Mouse (Mus musculus): ENCODE measurements around the gene Olfr666. TPM values are rescaled to one million over a fixed set of nuclear protein-coding genes. Genes with fewer than 3 reads are reported as not detected.
"Not testable (repeated sequence)": the region's sequence is repeated elsewhere in the genome, so short reads cannot be mapped to it uniquely, and the experiment has no call there.

Olfr666 gene
- polyA plus RNA-seq, 1 experiment from 2014 or later = not detected

DNA sequence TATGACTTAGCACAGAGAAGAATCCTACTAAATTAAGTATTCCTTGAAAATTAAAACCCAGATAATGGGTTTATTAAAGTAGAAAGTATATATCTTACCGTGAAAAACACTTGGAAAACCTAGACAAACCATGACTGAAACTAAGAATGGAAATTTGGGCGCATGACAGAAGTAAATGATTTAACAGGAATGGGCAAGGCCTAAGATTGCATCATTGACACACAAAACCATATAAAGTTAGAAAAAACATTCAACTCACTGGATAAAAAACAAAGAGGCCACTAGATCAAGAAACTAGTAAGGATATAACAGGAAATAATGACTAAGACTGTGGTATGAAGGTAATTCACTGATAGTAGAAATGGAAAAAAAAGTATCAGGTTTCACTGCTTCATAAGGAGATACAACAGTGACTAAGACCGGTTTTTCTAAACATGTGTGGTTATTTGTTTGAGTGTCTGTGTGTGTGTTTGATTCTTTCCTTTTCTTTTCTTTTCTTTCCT lies 40.5 kb downstream of the Olfr666 start:
- Histone ChIP-seq H3K4me1 (ENCODE audit: control insufficient read depth, insufficient read depth, low read length) (no peaks in the 10 kb centered on the region), H3K27me3 (ENCODE audit: control insufficient read depth, insufficient read depth, low read length) (no peaks in the 10 kb centered on the region), H3K27ac (replicated peaks; ENCODE audit: low read depth, low read length) (no peak overlapping the region), H3K36me3 (replicated peaks; ENCODE audit: control insufficient read depth, insufficient read depth, low read depth, low read length) (no peaks in the 10 kb centered on the region), H3K9ac (replicated peaks; ENCODE audit: low read length) (no peak overlapping the region), H3K4me3 (ENCODE audit: low read depth, low read length) (no peak overlapping the region), H3K4me2 (ENCODE audit: low read depth, low read length) (no peak overlapping the region), H3K9me3 (replicated peaks; ENCODE audit: control insufficient read depth, low read length) (no peaks in the 10 kb centered on the region)
- WGBS = 86% methylated on average over 3 of the region's 3 CpGs
- ATAC-seq (replicated peaks; ENCODE audit: insufficient number of reproducible peaks, low FRiP score, low TSS enrichment, low read depth) = no peak
- no peak for DNase-seq (ENCODE audit: low spot score)

DNA sequence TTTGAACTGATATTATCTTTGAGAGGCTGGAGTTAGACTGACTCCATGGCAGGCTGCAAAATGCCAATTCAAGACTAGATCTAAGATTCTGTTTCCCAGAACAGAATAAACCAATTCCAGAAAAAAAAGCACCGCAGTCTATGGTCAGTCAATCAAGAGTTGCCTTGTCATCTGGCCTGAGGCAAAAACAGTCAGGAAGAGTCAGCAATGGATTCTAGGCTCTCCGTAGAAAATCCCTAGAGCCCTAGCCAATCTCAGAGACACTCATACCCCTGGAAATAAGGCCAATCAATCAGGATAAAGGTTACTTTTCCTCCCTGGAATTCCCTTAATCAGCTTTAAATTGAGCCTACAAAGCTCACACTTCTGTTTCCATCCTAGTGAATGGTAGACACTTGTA lies 44.2 kb downstream of the Olfr666 start:
- DNase-seq (ENCODE audit: low spot score); H3K4me3 ChIP-seq (ENCODE audit: low read depth, low read length); H3K4me1 ChIP-seq (ENCODE audit: control insufficient read depth, insufficient read depth, low read length); ATAC-seq (replicated peaks; ENCODE audit: insufficient number of reproducible peaks, low FRiP score, low TSS enrichment, low read depth); H3K36me3 ChIP-seq (replicated peaks; ENCODE audit: control insufficient read depth, insufficient read depth, low read depth, low read length); H3K9me3 ChIP-seq (replicated peaks; ENCODE audit: control insufficient read depth, low read length); H3K27ac ChIP-seq (replicated peaks; ENCODE audit: low read depth, low read length); H3K4me2 ChIP-seq (ENCODE audit: low read depth, low read length); H3K9ac ChIP-seq (replicated peaks; ENCODE audit: low read length); H3K27me3 ChIP-seq (ENCODE audit: control insufficient read depth, insufficient read depth, low read length): not testable (repeated sequence)
- 35% methylated on average over 2 of the region's 2 CpGs for WGBS

DNA sequence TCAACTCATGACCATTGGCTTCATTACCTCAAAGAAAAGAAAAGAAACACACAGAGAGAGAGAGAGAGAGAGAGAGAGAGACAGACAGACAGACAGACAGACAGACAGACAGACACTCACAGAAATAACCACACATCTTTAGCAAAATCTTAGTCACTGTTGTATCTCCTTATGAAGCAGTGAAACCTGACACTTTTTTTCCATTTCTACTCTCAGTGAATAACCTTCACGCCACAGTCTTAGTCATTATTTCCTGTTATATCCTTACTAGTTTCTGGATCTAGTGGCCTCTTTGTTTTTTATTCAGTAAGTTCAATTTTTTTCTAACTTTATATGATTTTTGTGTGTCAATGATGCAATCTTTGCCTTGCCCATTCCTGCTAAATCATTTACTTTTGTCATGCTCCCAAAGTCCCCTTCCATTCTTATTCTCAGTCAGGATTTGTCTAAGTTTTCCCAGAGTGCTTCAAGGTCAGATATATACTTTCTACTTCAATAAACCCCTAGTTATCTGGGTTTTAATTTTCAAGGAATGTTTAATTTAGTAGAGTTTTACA lies 51.9 kb downstream of the Olfr666 start:
- Histone ChIP-seq H3K27ac (replicated peaks; ENCODE audit: low read depth, low read length) (no peak overlapping the region), H3K9me3 (replicated peaks; ENCODE audit: control insufficient read depth, low read length) (no peaks in the 10 kb centered on the region), H3K4me1 (ENCODE audit: control insufficient read depth, insufficient read depth, low read length) (no peaks in the 10 kb centered on the region), H3K4me2 (ENCODE audit: low read depth, low read length) (no peak overlapping the region), H3K9ac (replicated peaks; ENCODE audit: low read length) (no peak overlapping the region), H3K4me3 (ENCODE audit: low read depth, low read length) (no peak overlapping the region), H3K27me3 (ENCODE audit: control insufficient read depth, insufficient read depth, low read length) (no peaks in the 10 kb centered on the region), H3K36me3 (replicated peaks; ENCODE audit: control insufficient read depth, insufficient read depth, low read depth, low read length) (no peaks in the 10 kb centered on the region)
- WGBS = 63% methylated on average over 1 of the region's 1 CpGs
- DNase-seq (ENCODE audit: low spot score) = no peak
- no peak for ATAC-seq (replicated peaks; ENCODE audit: insufficient number of reproducible peaks, low FRiP score, low TSS enrichment, low read depth)

DNA sequence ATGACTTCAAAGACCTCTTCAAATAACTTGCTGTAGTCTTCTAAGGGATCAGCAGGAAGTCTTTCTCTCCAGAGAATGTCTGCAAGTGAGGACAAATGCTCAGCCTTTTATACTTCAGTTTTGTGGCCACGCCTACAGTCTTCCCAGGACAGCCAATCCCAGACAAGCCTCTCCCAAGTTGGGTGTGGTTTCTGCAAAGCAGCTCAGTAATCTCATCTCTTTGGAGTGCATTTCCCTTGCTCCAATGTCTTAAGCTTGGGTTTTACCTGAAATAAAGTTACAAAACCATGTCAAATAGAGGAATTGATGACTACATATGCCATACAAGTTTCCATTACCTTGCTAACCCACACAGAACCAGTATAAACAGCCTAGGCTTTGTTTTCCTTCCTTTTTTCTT lies 53.2 kb downstream of the Olfr666 start, which contains the start of gene Usp17lb:
Gene Usp17lb (minus strand): TSS at position 101 of the 400 bp plus-strand sequence.
- H3K36me3 ChIP-seq (replicated peaks; ENCODE audit: control insufficient read depth, insufficient read depth, low read depth, low read length) = no peaks in the 10 kb centered on the region
- H3K4me2 ChIP-seq (ENCODE audit: low read depth, low read length) = no peak within 1 kb of the TSS
- H3K27ac ChIP-seq (replicated peaks; ENCODE audit: low read depth, low read length) = no peak within 1 kb of the TSS
- WGBS = 71% methylated on average over 1 of the region's 1 CpGs
- DNase-seq (ENCODE audit: low spot score) = no peak
- no peaks in the 10 kb centered on the region for H3K27me3 ChIP-seq (ENCODE audit: control insufficient read depth, insufficient read depth, low read length)
- H3K9ac ChIP-seq (replicated peaks; ENCODE audit: low read length) = no peak within 1 kb of the TSS
- no peak for ATAC-seq (replicated peaks; ENCODE audit: insufficient number of reproducible peaks, low FRiP score, low TSS enrichment, low read depth)
- no peaks in the 10 kb centered on the region for H3K9me3 ChIP-seq (replicated peaks; ENCODE audit: control insufficient read depth, low read length)
- H3K4me1 ChIP-seq (ENCODE audit: control insufficient read depth, insufficient read depth, low read length) = no peaks in the 10 kb centered on the region
- no peak within 1 kb of the TSS for H3K4me3 ChIP-seq (ENCODE audit: low read depth, low read length)

Other genes starting within 250 kb of the Olfr666 start
- not detected in 2 replicates for gene Olfr658, start 248.6 kb downstream of the Olfr666 start, polyA plus RNA-seq (2014; fragmentation: Nextera tagmentation; extraction: Ambion mirVana)
- not detected in 2 replicates for gene Olfr659, start 229.2 kb downstream of the Olfr666 start, polyA plus RNA-seq (2014; fragmentation: Nextera tagmentation; extraction: Ambion mirVana)
- not detected in 2 replicates for gene Olfr661, start 209.5 kb downstream of the Olfr666 start, polyA plus RNA-seq (2014; fragmentation: Nextera tagmentation; extraction: Ambion mirVana)
- gene Usp17le, start 118.5 kb downstream of the Olfr666 start, polyA plus RNA-seq (2014; fragmentation: Nextera tagmentation; extraction: Ambion mirVana) = not detected in 2 replicates
- gene Usp17lb, start 53.3 kb downstream of the Olfr666 start, polyA plus RNA-seq (2014; fragmentation: Nextera tagmentation; extraction: Ambion mirVana) = not detected in 2 replicates
- gene Usp17la, start 38.9 kb downstream of the Olfr666 start, polyA plus RNA-seq (2014; fragmentation: Nextera tagmentation; extraction: Ambion mirVana) = not detected in 2 replicates
- gene Olfr665, start 17.9 kb downstream of the Olfr666 start, polyA plus RNA-seq (2014; fragmentation: Nextera tagmentation; extraction: Ambion mirVana) = not detected in 2 replicates
- not detected in 2 replicates for gene Olfr667, start 25.5 kb upstream of the Olfr666 start, polyA plus RNA-seq (2014; fragmentation: Nextera tagmentation; extraction: Ambion mirVana)
- not detected in 2 replicates for gene Olfr668, start 32.1 kb upstream of the Olfr666 start, polyA plus RNA-seq (2014; fragmentation: Nextera tagmentation; extraction: Ambion mirVana)
- gene Olfr669, start 38.3 kb upstream of the Olfr666 start, polyA plus RNA-seq (2014; fragmentation: Nextera tagmentation; extraction: Ambion mirVana) = not detected in 2 replicates
- not detected in 2 replicates for gene Olfr670, start 66.7 kb upstream of the Olfr666 start, polyA plus RNA-seq (2014; fragmentation: Nextera tagmentation; extraction: Ambion mirVana)
- not detected in 2 replicates for gene Olfr671, start 83.2 kb upstream of the Olfr666 start, polyA plus RNA-seq (2014; fragmentation: Nextera tagmentation; extraction: Ambion mirVana)
- not detected in 2 replicates for gene Olfr672, start 106.1 kb upstream of the Olfr666 start, polyA plus RNA-seq (2014; fragmentation: Nextera tagmentation; extraction: Ambion mirVana)
- gene Olfr675, start 132.5 kb upstream of the Olfr666 start, polyA plus RNA-seq (2014; fragmentation: Nextera tagmentation; extraction: Ambion mirVana) = not detected in 2 replicates
- not detected in 2 replicates for gene Olfr676, start 136.7 kb upstream of the Olfr666 start, polyA plus RNA-seq (2014; fragmentation: Nextera tagmentation; extraction: Ambion mirVana)
- gene Olfr677, start 155.4 kb upstream of the Olfr666 start, polyA plus RNA-seq (2014; fragmentation: Nextera tagmentation; extraction: Ambion mirVana) = not detected in 2 replicates
- not detected in 2 replicates for gene Olfr678, start 168.5 kb upstream of the Olfr666 start, polyA plus RNA-seq (2014; fragmentation: Nextera tagmentation; extraction: Ambion mirVana)
- gene Olfr679, start 185.3 kb upstream of the Olfr666 start, polyA plus RNA-seq (2014; fragmentation: Nextera tagmentation; extraction: Ambion mirVana) = not detected in 2 replicates
- not detected in 2 replicates for gene Olfr680-ps1, start 196.9 kb upstream of the Olfr666 start, polyA plus RNA-seq (2014; fragmentation: Nextera tagmentation; extraction: Ambion mirVana)
- not detected in 2 replicates for gene Olfr681, start 220.9 kb upstream of the Olfr666 start, polyA plus RNA-seq (2014; fragmentation: Nextera tagmentation; extraction: Ambion mirVana)

All from embryonic facial prominence, embryonic 11.5 days (tissue).